Mouse (Mus musculus) heart, adult 10 weeks (tissue): ENCODE measurements around the gene Cage1. TPM values are rescaled to one million over a fixed set of nuclear protein-coding genes. Genes with fewer than 3 reads are reported as not detected.

ENCODE experiments used
- polyA plus RNA-seq: library from polyadenylated mRNA; stranded (reverse); fragments of 350-450 nt; fragmentation: Illumina TruSeq; extraction: RNeasy Lipid Tissue Mini Kit (QIAGEN cat#74804); gene quantifications from one replicate; pipeline ENCODE4 v1.2.3, GENCODE M21; 2014; ENCODE audit warnings: low read depth, low replicate concordance

Cage1 gene
- polyA plus RNA-seq: 0.79 TPM

DNA sequence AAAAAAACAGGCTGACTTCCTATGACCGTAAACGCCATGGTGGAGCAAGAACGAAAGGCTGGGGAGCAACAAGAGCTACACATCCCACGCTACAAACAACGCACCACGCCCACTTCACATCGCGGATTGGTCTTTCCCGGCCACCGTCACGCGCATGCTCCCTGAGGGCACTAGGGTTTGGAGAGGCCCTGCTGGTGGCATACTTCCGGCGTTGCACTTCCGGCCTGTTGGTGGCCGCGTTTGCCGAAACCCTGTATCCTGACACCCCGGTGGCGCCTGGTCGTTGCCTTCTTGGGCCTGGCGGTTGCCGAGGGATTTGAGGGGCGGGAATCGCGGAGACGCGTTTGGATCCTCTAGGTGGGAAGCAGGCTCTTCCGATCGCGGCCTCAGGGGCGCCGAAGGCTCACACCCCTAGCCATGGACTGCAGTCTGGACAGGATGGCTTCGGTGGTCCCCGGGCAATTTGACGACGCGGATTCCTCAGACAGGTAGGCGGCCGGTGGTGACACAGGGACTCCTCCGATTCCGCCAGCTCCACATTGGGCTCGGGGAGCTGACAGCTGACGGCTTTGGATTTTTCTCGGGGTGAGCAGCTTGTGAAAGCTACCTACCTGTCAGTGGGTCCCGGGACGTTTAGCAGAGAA lies at the start of gene Cage1:
Cage1 (minus strand) TSS at position 26 of the 644 bp plus-strand sequence.

DNA sequence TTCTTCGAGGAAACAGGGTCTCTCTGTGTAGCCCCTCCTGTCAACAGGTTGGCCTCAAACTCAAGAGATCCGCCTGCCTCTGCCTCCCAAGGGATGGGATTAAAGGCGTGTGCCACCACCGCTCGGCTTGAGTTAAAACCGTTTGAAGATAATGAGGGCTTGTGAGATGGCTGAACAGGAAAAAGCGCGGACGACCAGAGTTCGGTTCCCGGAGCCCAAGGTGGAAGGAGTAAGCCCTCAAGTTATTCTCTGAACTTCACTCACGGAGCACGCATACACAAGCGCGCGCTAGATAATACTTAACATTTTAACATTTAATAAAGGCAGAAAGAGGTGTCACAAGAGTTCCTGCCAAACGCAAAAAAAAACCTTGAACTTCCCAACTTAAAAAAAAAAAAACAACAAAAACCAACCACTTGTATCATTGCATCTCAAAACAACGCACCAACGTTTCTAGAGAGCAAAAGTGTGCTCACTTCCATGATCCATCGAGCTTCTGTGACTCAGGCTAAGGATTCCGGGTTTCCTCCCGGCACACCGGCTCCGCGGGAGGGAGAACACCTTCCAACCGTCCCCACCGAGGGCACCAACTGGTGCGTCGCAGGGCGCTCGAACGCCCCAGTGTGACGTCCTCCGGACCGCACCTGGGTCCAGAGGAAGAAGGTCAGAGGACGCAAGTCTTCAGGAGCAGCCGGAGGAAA lies 376 bp downstream of the Cage1 start, which contains the start of gene Riok1:
Riok1 (plus strand) TSS at position 653 of the 701 bp plus-strand sequence.

GRCm38 (mm10) chr13:37993704-37994404 lies 43.0 kb downstream of the Cage1 start, which contains the start of gene Ssr1:
Ssr1 (minus strand) TSS chr13:37994217.

Other genes starting within 250 kb of the Cage1 start
- 25.0 TPM for gene Ssr1, start 42.9 kb downstream of the Cage1 start, polyA plus RNA-seq
- 14.6 TPM for gene Riok1, start 74 bp downstream of the Cage1 start, polyA plus RNA-seq
- gene Dsp, start 114.2 kb upstream of the Cage1 start, polyA plus RNA-seq: 341 TPM
- 20.6 TPM for gene Snrnp48, start 167.9 kb upstream of the Cage1 start, polyA plus RNA-seq